Mouse (Mus musculus): Measurements from ENCODE around the gene Ppp1r12c. TPM values are rescaled to one million over a fixed set of nuclear protein-coding genes. Genes with fewer than 3 reads are reported as not detected.

The Ppp1r12c gene
- polyA plus RNA-seq, 1 experiment from 2014 or later: 33.6 TPM

DNA sequence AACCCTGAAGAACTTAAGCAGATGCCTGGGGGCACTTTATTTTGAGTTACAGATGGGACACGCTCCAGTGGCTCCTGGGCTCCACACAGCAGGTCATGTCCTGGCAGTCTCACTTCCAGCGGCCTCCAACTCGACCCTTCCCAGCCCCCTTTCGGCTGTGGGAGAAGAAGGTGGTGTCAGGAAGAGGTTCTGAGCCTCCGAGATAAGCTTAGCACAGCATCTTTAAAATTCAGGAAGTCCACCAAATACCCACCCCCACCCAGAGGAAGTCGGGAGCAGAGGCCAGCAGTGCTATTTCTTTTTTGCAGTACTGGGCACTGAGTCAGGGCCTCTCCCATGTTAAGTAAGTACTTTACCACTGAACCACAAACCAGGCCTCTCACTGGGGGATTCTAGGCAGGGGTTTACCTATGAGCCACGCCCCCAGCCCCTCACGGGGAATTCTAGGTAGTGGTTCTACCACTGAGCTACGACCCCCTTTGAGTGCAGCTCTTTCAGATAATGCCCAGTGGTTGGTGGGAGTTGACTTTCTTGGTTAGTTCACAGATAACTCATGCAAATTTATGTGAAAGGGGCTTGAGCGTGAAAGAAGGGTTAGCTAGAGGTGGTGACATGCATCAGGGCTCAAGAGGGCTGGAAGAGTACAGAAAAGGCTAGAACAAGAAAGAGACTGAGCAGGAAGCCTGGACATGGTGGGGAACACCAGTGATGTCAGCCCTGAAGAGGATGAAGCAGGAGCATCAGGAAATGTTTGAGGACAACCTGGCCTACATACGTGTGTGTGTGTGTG, 3.4 kb upstream of the Ppp1r12c start:
- Histone ChIP-seq H3K36me3 (ENCODE audit: control insufficient read depth, insufficient read depth) (no peaks in the 10 kb centered on the region), H3K4me2 (replicated peaks; ENCODE audit: low read depth) (no peak overlapping the region), H3K27ac (ENCODE audit: low read depth, low read length) (no peak overlapping the region), H3K9me3 (ENCODE audit: control insufficient read depth) (no peaks in the 10 kb centered on the region), H3K27me3 (replicated peaks; ENCODE audit: control insufficient read depth, insufficient read depth, low read length) (no peaks in the 10 kb centered on the region), H3K4me1 (replicated peaks; ENCODE audit: control insufficient read depth, insufficient read depth, low read length) (0 out of 2 replicates have a peak, but pooled peaks cover 4% of the 10 kb centered on the region), H3K4me3 (ENCODE audit: low read depth, low read length) (no peak overlapping the region), H3K9ac (ENCODE audit: low read depth, low read length) (no peak overlapping the region)
- no peak for ATAC-seq
- TF ChIP-seq CTCF (IDR thresholded peaks at IDR 0.05; ENCODE audit: low read depth): no peak
- 57% methylated on average over 11 of the region's 11 CpGs for WGBS

DNA sequence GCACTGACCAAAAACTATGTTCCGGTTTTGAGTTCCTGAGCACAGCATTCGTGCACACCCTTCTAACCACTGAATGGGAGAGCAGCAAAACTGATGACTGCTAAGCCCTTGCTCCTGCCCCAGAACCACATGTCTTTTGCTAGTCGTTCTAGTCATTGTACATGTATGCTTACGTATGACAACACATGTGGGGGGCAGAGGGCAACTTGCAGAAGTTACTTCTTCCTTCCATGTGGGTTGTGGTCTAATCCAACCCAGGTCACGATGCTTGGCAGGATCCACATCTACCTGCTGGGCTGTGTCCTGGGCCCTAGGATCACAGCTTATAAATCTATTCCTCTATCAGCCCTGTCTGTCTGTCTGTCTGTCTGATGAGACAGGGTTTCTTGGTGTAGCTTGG, 2.4 kb upstream of the Ppp1r12c start:
- no peak for TF ChIP-seq CTCF (IDR thresholded peaks at IDR 0.05; ENCODE audit: low read depth)
- H3K4me3 ChIP-seq (ENCODE audit: low read depth, low read length): no peak overlapping the region
- WGBS: 79% methylated on average over 5 of the region's 5 CpGs
- H3K4me2 ChIP-seq (replicated peaks; ENCODE audit: low read depth): no peak overlapping the region
- H3K36me3 ChIP-seq (ENCODE audit: control insufficient read depth, insufficient read depth): no peaks in the 10 kb centered on the region
- H3K9me3 ChIP-seq (ENCODE audit: control insufficient read depth): no peaks in the 10 kb centered on the region
- no peak overlapping the region for H3K27ac ChIP-seq (ENCODE audit: low read depth, low read length)
- H3K4me1 ChIP-seq (replicated peaks; ENCODE audit: control insufficient read depth, insufficient read depth, low read length): 0 out of 2 replicates have a peak, but pooled peaks cover 6% of the 10 kb centered on the region
- no peak overlapping the region for H3K9ac ChIP-seq (ENCODE audit: low read depth, low read length)
- no peaks in the 10 kb centered on the region for H3K27me3 ChIP-seq (replicated peaks; ENCODE audit: control insufficient read depth, insufficient read depth, low read length)
- ATAC-seq: no peak

DNA sequence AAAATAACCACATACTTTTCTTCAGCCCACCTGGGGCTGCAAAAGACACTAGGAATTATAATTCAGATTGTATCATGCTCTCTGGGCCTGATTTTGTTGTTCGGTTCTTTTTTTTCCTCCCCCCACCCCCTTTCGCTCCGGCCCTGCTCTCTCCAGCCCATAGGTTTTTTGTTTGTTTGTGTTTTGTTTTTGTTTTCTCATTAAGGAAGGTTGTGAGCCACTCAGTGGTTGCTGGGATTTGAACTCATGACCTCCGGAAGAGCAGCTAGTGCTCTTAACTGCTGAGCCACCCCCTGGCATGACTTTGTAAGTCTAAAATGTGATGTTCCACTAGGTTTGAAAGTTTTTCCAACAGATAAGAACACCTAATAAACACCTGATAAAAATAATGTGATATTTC, 1.6 kb upstream of the Ppp1r12c start:
- no peak for TF ChIP-seq CTCF (IDR thresholded peaks at IDR 0.05; ENCODE audit: low read depth)
- no peak overlapping the region for H3K9ac ChIP-seq (ENCODE audit: low read depth, low read length)
- 0 out of 2 replicates have a peak, but pooled peaks cover 6% of the 10 kb centered on the region for H3K4me1 ChIP-seq (replicated peaks; ENCODE audit: control insufficient read depth, insufficient read depth, low read length)
- 79% methylated on average over 4 of the region's 4 CpGs for WGBS
- no peak for ATAC-seq
- H3K9me3 ChIP-seq (ENCODE audit: control insufficient read depth): no peaks in the 10 kb centered on the region
- no peaks in the 10 kb centered on the region for H3K27me3 ChIP-seq (replicated peaks; ENCODE audit: control insufficient read depth, insufficient read depth, low read length)
- H3K27ac ChIP-seq (ENCODE audit: low read depth, low read length): no peak overlapping the region
- H3K4me2 ChIP-seq (replicated peaks; ENCODE audit: low read depth): no peak overlapping the region
- H3K36me3 ChIP-seq (ENCODE audit: control insufficient read depth, insufficient read depth): no peaks in the 10 kb centered on the region; the same call in 1 of the 2 replicates
- H3K4me3 ChIP-seq (ENCODE audit: low read depth, low read length): 0 out of 2 replicates have a peak overlapping the region, but pooled peaks have one; percentile 80

DNA sequence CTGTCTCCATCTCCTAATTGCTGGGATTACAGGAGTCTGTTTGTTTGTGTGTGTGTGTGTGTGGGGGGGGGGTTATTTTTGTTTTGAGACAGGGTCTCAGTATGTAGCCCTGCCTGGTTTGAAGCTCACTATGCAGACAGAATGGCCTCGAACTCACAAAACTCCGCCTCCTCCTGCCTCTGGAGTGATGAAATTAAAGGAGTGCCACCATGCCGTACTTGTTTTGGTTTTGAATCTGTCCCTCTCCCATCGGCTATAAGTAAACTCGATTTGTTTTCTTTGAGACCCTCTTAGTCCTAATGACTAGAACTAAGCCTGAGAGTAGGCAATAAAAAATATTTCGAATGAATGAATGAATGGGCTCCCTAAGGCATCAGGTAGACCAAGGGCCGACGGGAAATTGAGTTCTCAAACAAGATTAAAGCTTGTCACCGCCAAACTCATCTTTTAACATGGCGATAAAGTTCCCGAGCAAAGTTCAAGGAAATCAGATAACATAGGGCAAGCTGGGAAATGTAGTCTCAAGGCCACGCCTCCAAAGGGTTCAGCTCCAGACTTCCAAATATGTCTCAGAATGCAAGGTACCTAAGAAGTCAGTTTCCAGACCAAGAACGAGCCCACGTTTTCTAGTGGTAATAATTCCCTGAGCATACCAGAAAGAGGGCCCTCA, 1.1 kb upstream of the Ppp1r12c start:
- 0 out of 2 replicates have a peak, but pooled peaks cover 6% of the 10 kb centered on the region for H3K4me1 ChIP-seq (replicated peaks; ENCODE audit: control insufficient read depth, insufficient read depth, low read length)
- peak overlapping the region; percentile 70 for H3K27ac ChIP-seq (ENCODE audit: low read depth, low read length)
- no peaks in the 10 kb centered on the region for H3K27me3 ChIP-seq (replicated peaks; ENCODE audit: control insufficient read depth, insufficient read depth, low read length)
- ATAC-seq: no peak; the same call in 1 of the 2 replicates
- peak overlapping the region; percentile 80 for H3K4me3 ChIP-seq (ENCODE audit: low read depth, low read length)
- no peaks in the 10 kb centered on the region for H3K9me3 ChIP-seq (ENCODE audit: control insufficient read depth)
- no peak for TF ChIP-seq CTCF (IDR thresholded peaks at IDR 0.05; ENCODE audit: low read depth)
- 9% methylated on average over 14 of the region's 14 CpGs for WGBS
- peak overlapping the region; percentile 86 for H3K4me2 ChIP-seq (replicated peaks; ENCODE audit: low read depth)
- H3K9ac ChIP-seq (ENCODE audit: low read depth, low read length): no peak overlapping the region; the same call in 1 of the 2 replicates
- no peaks in the 10 kb centered on the region; the same call in 1 of the 2 replicates for H3K36me3 ChIP-seq (ENCODE audit: control insufficient read depth, insufficient read depth)

DNA sequence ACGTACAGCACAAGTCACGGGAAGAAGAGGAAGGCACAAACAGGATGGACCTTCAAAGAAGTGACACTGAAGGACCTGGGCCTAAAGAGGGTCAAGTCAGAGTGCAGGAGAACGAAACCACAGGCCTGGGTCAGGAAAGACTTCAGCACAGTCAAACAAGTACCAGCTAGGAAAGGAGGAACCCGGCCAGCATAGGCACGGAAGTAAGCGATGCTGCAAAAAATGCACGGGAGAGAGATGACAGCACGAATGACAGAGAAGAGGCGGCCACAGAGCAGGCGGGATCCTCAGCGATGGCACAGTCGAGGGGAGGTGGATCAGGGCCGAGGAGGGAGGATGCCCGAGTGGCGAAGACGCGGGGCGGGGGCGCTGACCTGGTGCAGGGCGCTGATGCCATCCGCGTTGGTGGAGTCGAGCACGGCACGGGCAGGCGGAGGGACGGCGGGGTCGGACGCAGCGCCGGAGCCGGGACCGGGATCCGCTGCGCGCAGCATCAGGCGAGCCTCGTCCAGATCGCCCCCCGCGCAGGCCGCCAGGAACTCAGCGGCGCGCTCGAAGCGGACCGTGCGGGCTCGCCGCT, 498 bp downstream of the Ppp1r12c start:
- Histone ChIP-seq H3K27me3 (replicated peaks; ENCODE audit: control insufficient read depth, insufficient read depth, low read length) (no peaks in the 10 kb centered on the region), H3K4me2 (replicated peaks; ENCODE audit: low read depth) (peak overlapping the region; percentile 86), H3K4me3 (ENCODE audit: low read depth, low read length) (peak overlapping the region; percentile 80), H3K4me1 (replicated peaks; ENCODE audit: control insufficient read depth, insufficient read depth, low read length) (0 out of 2 replicates have a peak, but pooled peaks cover 6% of the 10 kb centered on the region), H3K36me3 (ENCODE audit: control insufficient read depth, insufficient read depth) (peaks cover 12% of the 10 kb centered on the region), H3K9me3 (ENCODE audit: control insufficient read depth) (no peaks in the 10 kb centered on the region), H3K27ac (ENCODE audit: low read depth, low read length) (peak overlapping the region; percentile 70), H3K9ac (ENCODE audit: low read depth, low read length) (peak overlapping the region; percentile 73)
- WGBS: under 1% methylated on average over 35 of the region's 52 CpGs
- ATAC-seq: peak; percentile 37
- TF ChIP-seq CTCF (IDR thresholded peaks at IDR 0.05; ENCODE audit: low read depth): no peak

DNA sequence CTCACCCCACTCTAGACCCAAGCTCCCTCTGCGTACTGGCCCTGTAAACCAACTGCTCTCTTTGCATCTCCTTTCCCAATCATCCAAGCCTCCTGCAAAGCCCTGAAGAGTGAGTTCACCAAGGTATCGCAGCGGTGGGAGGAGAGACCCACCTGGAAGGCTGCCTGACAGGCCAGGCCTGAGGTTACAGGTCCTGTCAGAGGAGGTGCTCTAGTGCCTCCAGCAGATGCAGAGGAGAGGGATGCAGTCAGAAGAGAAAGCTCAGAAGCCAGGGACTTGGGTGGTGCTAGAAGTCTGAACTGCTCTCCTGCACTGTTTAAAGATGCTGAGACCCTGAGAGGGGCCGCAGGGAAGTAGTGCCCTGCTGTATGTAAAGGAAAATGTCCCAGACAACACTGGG, 2.4 kb downstream of the Ppp1r12c start:
- no peak for TF ChIP-seq CTCF (IDR thresholded peaks at IDR 0.05; ENCODE audit: low read depth)
- H3K4me3 ChIP-seq (ENCODE audit: low read depth, low read length): no peak overlapping the region
- no peaks in the 10 kb centered on the region for H3K9me3 ChIP-seq (ENCODE audit: control insufficient read depth)
- peaks cover 27% of the 10 kb centered on the region for H3K36me3 ChIP-seq (ENCODE audit: control insufficient read depth, insufficient read depth)
- peak overlapping the region; percentile 5 for H3K9ac ChIP-seq (ENCODE audit: low read depth, low read length)
- H3K4me1 ChIP-seq (replicated peaks; ENCODE audit: control insufficient read depth, insufficient read depth, low read length): 0 out of 2 replicates have a peak, but pooled peaks cover 6% of the 10 kb centered on the region
- 81% methylated on average over 4 of the region's 4 CpGs for WGBS
- H3K27ac ChIP-seq (ENCODE audit: low read depth, low read length): peak overlapping the region; percentile 54
- ATAC-seq: no peak
- H3K27me3 ChIP-seq (replicated peaks; ENCODE audit: control insufficient read depth, insufficient read depth, low read length): no peaks in the 10 kb centered on the region
- peak overlapping the region; percentile 86 for H3K4me2 ChIP-seq (replicated peaks; ENCODE audit: low read depth)
